Mouse (Mus musculus) kidney, embryonic 16.5 days (tissue): ENCODE measurements around the gene Fer. TPM values are rescaled to one million over a fixed set of nuclear protein-coding genes. Genes with fewer than 3 reads are reported as not detected.

Source experiments
- ATAC-seq: fragments of 200-750 bp; cut with Nextera tagmentation; 2 replicates; pipeline ENCODE4 v1.8.0; 2017; ENCODE audit warnings: moderate TSS enrichment; ENCODE audit not compliant: low FRiP score, low TSS enrichment
- H3K27ac ChIP-seq: fragments of 300-500 bp; sonication (generic); 2 replicates; pipeline ENCODE4 v1.5.1; 2014; ENCODE audit warnings: low read length
- H3K27me3 ChIP-seq: fragments of 300-500 bp; sonication (generic); 2 replicates; pipeline ENCODE4 v1.6.1; 2014; ENCODE audit warnings: low read length, control low read depth, mixed read lengths; ENCODE audit not compliant: insufficient read depth
- H3K36me3 ChIP-seq: fragments of 300-500 bp; sonication (generic); 2 replicates; pipeline ENCODE4 v1.6.1; 2014; ENCODE audit warnings: low read length, control low read depth, mixed read lengths; ENCODE audit not compliant: insufficient read depth
- H3K4me1 ChIP-seq: fragments of 300-500 bp; sonication (generic); 2 replicates; pipeline ENCODE4 v1.6.1; 2014; ENCODE audit warnings: low read length, control low read depth, mixed read lengths; ENCODE audit not compliant: insufficient read depth
- H3K4me2 ChIP-seq: fragments of 300-500 bp; sonication (generic); replicated peaks from 2 replicates; pipeline ENCODE4 v1.6.1; 2014; ENCODE audit warnings: low read depth, low read length
- H3K4me3 ChIP-seq: fragments of 300-500 bp; sonication (generic); 2 replicates; pipeline ENCODE4 v1.5.1; 2014; ENCODE audit warnings: mild to moderate bottlenecking, low read length
- H3K9ac ChIP-seq: fragments of 300-500 bp; sonication (generic); replicated peaks from 2 replicates; pipeline ENCODE4 v1.6.1; 2014; ENCODE audit warnings: low read length
- H3K9me3 ChIP-seq: fragments of 300-500 bp; sonication (generic); 2 replicates; pipeline ENCODE4 v1.6.1; 2016; ENCODE audit warnings: low read length, control low read depth
- WGBS: fragments of 180-500 bp; shearing (Covaris S2); extraction: QIAGEN DNeasy Blood & Tissue Kit; methylation state at CpG from one replicate; pipeline ENCODE4 v1.1.7; 2014; 5-methylcytosine and 5-hydroxymethylcytosine counted together
- polyA plus RNA-seq: library from polyadenylated mRNA; unstranded; fragments of >200 nt; fragmentation: Nextera tagmentation; extraction: Ambion mirVana; gene quantifications from 2 replicates; pipeline ENCODE4 v1.2.1, GENCODE M21; 2015

The Fer gene
- polyA plus RNA-seq, 1 experiment from 2014 or later: 35.1 TPM

DNA sequence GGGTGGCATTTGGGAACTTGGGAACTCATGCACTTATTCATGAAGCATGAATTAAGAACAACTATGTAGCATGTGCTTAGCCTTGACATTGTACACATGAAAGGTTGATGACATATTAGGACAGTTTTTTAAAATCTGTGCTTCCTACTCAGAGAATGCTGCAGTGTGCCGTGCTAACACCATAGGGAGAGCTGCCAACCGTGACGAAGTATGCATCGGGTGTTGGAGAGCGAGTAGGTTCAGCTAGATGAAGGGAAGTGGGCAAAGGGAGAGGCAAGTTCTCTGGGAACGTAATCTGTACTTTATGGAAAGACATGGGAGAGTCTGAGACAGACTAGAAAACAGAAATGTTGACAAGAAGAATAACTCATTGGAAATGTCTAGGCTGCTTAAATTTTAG is 253.9 kb downstream of the Fer start:
- H3K27ac ChIP-seq: no peak overlapping the region; the same call in 1 of the 2 replicates
- H3K4me3 ChIP-seq: no peak overlapping the region
- H3K27me3 ChIP-seq: no peaks in the 10 kb centered on the region
- peaks cover 9% of the 10 kb centered on the region; the same call in 1 of the 2 replicates for H3K4me1 ChIP-seq
- WGBS: 37% methylated on average over 6 of the region's 6 CpGs
- H3K36me3 ChIP-seq: no peaks in the 10 kb centered on the region
- H3K9me3 ChIP-seq: no peaks in the 10 kb centered on the region
- H3K4me2 ChIP-seq: no peak overlapping the region
- ATAC-seq: peak; percentile 86; the same call in 1 of the 2 replicates
- H3K9ac ChIP-seq: no peak overlapping the region

DNA sequence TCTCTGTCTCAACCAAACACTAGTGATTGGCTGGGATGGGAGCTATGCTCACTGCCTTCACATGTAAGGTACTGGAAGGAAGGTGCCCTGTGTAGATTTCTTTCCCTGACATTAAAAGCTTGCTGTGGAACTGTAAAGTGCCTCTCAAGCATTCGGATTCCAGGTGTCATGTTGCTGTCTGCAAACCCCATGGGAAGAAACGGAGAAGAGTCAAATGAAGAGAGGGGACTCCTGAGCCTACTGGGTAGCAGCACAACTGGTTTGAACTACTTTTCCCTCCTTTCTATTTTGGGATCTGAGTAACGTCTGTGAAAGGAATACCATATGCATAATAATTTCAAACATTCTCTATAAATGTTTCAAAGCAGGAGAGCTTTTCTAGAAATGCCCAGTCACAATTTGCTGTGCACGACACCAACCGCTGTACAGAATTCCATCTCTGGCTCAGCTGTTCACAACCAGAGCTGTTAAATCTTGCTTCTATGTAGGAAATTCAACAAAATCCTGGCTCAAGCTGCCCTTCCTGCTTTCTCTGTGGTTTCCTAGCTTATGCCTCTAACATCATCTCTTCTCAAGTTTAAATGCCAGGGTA is 256.9 kb downstream of the Fer start:
- Histone ChIP-seq H3K27ac (no peak overlapping the region), H3K4me1 (0 out of 2 replicates have a peak, but pooled peaks cover 5% of the 10 kb centered on the region), H3K9me3 (no peaks in the 10 kb centered on the region), H3K4me2 (no peak overlapping the region), H3K36me3 (no peaks in the 10 kb centered on the region), H3K9ac (no peak overlapping the region), H3K27me3 (no peaks in the 10 kb centered on the region), H3K4me3 (no peak overlapping the region)
- 70% methylated on average over 5 of the region's 5 CpGs for WGBS
- ATAC-seq: no peak

GRCm38 (mm10) chr17:64122556-64122955 is 259.7 kb downstream of the Fer start:
- no peak overlapping the region for H3K4me3 ChIP-seq
- H3K4me2 ChIP-seq: no peak overlapping the region
- no peak overlapping the region for H3K9ac ChIP-seq
- H3K4me1 ChIP-seq: 0 out of 2 replicates have a peak, but pooled peaks cover 2% of the 10 kb centered on the region
- H3K27me3 ChIP-seq: no peaks in the 10 kb centered on the region
- H3K9me3 ChIP-seq: no peaks in the 10 kb centered on the region
- no peaks in the 10 kb centered on the region for H3K36me3 ChIP-seq
- 93% methylated on average over 11 of the region's 11 CpGs for WGBS
- ATAC-seq: no peak
- no peak overlapping the region for H3K27ac ChIP-seq

- Histone ChIP-seq H3K4me2 (no peak overlapping the region), H3K4me1 (0 out of 2 replicates have a peak, but pooled peaks cover 2% of the 10 kb centered on the region), H3K36me3 (no peaks in the 10 kb centered on the region), H3K9ac (no peak overlapping the region), H3K27me3 (no peaks in the 10 kb centered on the region), H3K4me3 (no peak overlapping the region), H3K9me3 (no peaks in the 10 kb centered on the region), H3K27ac (no peak overlapping the region)
- ATAC-seq: no peak
- 84% methylated on average over 3 of the region's 3 CpGs for WGBS
These were observed 260.9 kb downstream of the Fer start for GRCm38 (mm10) chr17:64123732-64124131.

GRCm38 (mm10) chr17:64126904-64127303 is 264.0 kb downstream of the Fer start:
- no peaks in the 10 kb centered on the region for H3K36me3 ChIP-seq
- no peak overlapping the region for H3K4me3 ChIP-seq
- H3K27ac ChIP-seq: peak overlapping the region; percentile 6; the same call in 1 of the 2 replicates
- WGBS: 46% methylated on average over 5 of the region's 5 CpGs
- H3K9ac ChIP-seq: no peak overlapping the region
- ATAC-seq: peak; percentile 96
- no peak overlapping the region for H3K4me2 ChIP-seq
- no peaks in the 10 kb centered on the region for H3K27me3 ChIP-seq
- H3K4me1 ChIP-seq: peaks cover 17% of the 10 kb centered on the region
- H3K9me3 ChIP-seq: no peaks in the 10 kb centered on the region

DNA sequence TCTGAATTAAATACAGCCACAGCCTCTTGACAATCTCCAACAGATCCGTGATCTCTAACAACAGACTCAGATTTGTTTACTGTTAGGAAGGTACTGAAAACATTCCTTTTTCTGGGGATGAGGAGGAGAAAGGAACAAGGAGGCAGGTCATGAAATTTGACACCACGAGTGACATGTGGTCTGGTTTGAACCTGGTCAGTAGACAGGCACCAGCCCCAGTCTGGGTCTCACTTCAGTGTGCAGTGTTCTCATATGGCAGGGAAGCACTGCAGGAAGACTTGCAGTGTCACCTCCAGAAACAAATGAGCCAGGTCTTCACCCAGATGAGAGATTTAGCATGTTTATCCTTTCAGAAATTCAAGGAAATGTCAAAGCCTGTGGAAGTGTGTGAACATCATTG is 266.9 kb downstream of the Fer start:
- Histone ChIP-seq H3K27me3 (no peaks in the 10 kb centered on the region), H3K36me3 (no peaks in the 10 kb centered on the region), H3K9me3 (no peaks in the 10 kb centered on the region), H3K4me2 (no peak overlapping the region), H3K9ac (no peak overlapping the region), H3K4me3 (no peak overlapping the region), H3K27ac (no peak overlapping the region), H3K4me1 (peaks cover 17% of the 10 kb centered on the region)
- 25% methylated on average over 2 of the region's 2 CpGs for WGBS
- peak; percentile 77 for ATAC-seq

- no peak for ATAC-seq
- WGBS: 56% methylated on average over 3 of the region's 3 CpGs
- Histone ChIP-seq H3K9ac (no peak overlapping the region), H3K4me2 (no peak overlapping the region), H3K27me3 (no peaks in the 10 kb centered on the region), H3K36me3 (no peaks in the 10 kb centered on the region), H3K4me3 (no peak overlapping the region), H3K27ac (no peak overlapping the region), H3K9me3 (no peaks in the 10 kb centered on the region), H3K4me1 (peaks cover 17% of the 10 kb centered on the region)
These were observed 267.5 kb downstream of the Fer start for GRCm38 (mm10) chr17:64130356-64130755.

GRCm38 (mm10) chr17:64132183-64132582 is 269.3 kb downstream of the Fer start:
- Histone ChIP-seq H3K4me3 (no peak overlapping the region), H3K9ac (no peak overlapping the region), H3K9me3 (no peaks in the 10 kb centered on the region), H3K27me3 (no peaks in the 10 kb centered on the region), H3K27ac (no peak overlapping the region), H3K36me3 (no peaks in the 10 kb centered on the region), H3K4me2 (no peak overlapping the region), H3K4me1 (peaks cover 15% of the 10 kb centered on the region)
- ATAC-seq: no peak
- 49% methylated on average over 6 of the region's 6 CpGs for WGBS

DNA sequence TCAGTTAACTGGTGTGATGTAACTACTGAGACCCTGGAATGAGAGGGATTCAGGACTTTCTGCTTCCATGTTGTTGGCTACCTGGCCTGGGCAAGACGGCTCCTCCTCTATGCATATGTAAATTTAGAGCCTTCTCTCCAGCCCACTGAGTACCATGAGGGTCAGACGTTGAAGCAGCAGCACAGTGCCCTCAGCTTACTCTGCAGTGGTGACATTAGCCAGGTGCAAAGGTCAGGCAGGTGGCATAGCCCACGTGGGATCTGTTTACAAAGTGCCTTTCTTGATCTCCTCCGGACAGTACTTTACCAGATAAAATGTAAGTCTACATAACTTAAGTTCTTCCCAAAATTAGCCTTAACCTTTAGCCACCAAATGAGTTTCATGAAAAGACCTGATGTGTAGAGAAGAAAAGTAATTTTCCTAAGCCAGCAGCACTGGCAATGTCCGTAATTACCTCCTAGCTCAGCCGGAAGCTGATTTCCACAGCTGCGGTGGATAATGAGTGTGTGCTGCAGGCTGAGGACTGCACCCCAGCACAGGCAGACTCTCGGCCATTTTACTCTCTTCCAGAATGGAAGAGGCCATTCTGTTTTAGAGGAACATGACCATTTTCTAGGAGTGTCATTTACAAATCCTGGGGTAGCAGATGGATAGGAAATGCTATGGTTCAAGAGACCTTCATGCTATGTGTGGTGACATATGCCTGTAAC is 273.2 kb downstream of the Fer start:
- no peaks in the 10 kb centered on the region for H3K9me3 ChIP-seq
- H3K9ac ChIP-seq: no peak overlapping the region
- WGBS: 63% methylated on average over 8 of the region's 8 CpGs
- H3K4me2 ChIP-seq: no peak overlapping the region
- no peak overlapping the region for H3K4me3 ChIP-seq
- no peak for ATAC-seq
- H3K27me3 ChIP-seq: no peaks in the 10 kb centered on the region
- 0 out of 2 replicates have a peak, but pooled peaks cover 3% of the 10 kb centered on the region for H3K36me3 ChIP-seq
- no peak overlapping the region for H3K27ac ChIP-seq
- no peaks in the 10 kb centered on the region for H3K4me1 ChIP-seq

DNA sequence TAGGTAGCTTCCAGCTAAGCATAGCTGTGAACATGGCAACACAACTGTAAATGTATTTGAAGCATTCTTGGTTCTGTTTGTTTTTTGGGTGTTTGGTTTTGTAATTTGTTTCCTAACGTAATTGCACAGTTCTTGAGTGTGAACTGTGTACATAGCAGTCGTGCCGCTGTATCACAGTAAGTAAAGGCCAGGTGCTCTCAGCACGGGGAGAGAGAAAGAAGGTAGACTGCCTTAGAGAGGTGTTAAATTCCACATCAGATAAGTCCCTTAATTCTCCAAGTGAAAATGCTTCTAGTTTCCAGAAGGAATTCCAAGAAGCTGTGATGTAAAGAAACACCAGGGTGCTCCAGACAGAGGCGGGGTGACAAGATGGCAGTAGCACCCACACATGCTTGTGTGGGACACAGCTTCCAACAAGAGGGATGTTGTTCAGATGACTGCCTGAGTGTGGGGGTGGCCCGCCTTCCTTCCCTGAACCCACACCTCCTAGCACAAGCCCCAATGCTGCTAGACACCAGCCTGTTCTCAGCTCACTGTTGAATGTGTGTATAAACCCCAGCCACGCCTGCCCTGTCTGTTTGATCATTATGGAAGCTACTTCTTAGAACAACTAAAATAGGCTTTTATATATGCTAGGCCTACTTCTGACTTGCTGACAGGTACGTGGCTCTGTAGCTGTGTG is 275.3 kb downstream of the Fer start:
- no peak for ATAC-seq
- Histone ChIP-seq H3K4me2 (no peak overlapping the region), H3K4me3 (no peak overlapping the region), H3K9me3 (no peaks in the 10 kb centered on the region), H3K27me3 (no peaks in the 10 kb centered on the region), H3K27ac (no peak overlapping the region), H3K36me3 (0 out of 2 replicates have a peak, but pooled peaks cover 3% of the 10 kb centered on the region), H3K9ac (no peak overlapping the region), H3K4me1 (no peaks in the 10 kb centered on the region)
- 88% methylated on average over 8 of the region's 8 CpGs for WGBS
